Mouse (Mus musculus) NIH3T3 (cell line): ENCODE measurements around the gene Mroh2a.

ENCODE experiments used
- DNase-seq: peaks from one replicate; pipeline ENCODE4 v3.0.0-alpha.2; 2012; ENCODE audit warnings: low read depth

The Mroh2a gene

GRCm38 (mm10) chr1:88291409-88292005, 64.7 kb downstream of the Mroh2a start:
- DNase-seq = no peak

GRCm38 (mm10) chr1:88292057-88292456, 65.3 kb downstream of the Mroh2a start:
- no peak for DNase-seq

DNA sequence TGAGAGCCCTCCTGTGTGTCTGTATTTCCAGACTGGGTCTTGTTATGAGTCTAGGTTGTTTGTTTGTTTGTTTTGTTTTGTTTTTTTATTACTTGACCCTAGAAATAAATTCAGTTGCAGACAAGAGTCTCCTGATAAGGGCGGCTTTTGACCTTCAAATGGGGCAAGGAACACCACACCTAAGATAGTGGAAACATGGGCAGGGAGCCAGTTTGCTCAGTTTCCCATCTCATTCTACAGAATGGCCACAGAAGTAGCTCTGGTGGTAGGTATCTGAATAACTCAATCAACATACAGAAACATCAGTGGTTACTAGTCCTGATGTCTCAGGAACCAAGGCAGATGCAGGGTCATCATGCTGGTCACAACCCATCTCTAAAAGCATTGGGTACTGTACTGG, 67.9 kb downstream of the Mroh2a start:
- no peak for DNase-seq

GRCm38 (mm10) chr1:88296171-88296920, 69.6 kb downstream of the Mroh2a start:
- no peak for DNase-seq

DNA sequence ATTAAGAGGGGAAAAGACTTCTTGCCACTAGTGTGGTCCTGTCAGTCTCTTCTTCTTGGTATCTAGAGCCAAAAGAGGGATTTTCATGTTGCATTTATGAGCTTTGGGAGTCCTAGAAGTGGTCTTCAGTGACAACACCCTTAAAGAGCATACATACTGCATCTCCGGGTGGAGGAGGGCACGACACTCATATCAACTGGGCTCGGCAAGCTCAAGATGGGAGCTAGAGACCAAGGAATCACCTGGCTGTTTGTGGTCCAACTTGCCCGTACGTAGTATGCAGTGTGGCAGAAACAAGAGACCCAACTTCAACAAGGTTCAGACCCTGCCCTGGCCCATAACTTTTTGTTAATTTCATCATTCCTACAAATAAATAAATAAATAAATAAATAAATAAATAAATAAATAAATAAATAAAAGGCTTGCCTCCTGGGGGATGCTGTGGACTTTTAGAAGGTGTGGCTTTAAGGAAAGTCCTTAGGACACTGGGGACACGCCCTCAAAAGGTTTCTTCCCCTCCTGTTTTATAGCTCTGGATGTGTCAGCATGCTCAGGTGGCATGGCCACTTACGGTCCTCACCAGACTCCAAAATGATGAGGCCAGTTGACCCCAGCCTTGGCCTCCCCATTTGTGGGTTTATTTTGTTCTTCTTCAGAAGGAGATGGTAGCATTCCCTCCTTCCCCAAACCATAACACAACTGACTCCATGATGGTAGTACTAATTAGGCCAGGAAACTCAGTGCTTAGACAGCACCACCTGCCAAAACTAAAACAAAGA, 70.9 kb downstream of the Mroh2a start:
- DNase-seq = no peak

DNA sequence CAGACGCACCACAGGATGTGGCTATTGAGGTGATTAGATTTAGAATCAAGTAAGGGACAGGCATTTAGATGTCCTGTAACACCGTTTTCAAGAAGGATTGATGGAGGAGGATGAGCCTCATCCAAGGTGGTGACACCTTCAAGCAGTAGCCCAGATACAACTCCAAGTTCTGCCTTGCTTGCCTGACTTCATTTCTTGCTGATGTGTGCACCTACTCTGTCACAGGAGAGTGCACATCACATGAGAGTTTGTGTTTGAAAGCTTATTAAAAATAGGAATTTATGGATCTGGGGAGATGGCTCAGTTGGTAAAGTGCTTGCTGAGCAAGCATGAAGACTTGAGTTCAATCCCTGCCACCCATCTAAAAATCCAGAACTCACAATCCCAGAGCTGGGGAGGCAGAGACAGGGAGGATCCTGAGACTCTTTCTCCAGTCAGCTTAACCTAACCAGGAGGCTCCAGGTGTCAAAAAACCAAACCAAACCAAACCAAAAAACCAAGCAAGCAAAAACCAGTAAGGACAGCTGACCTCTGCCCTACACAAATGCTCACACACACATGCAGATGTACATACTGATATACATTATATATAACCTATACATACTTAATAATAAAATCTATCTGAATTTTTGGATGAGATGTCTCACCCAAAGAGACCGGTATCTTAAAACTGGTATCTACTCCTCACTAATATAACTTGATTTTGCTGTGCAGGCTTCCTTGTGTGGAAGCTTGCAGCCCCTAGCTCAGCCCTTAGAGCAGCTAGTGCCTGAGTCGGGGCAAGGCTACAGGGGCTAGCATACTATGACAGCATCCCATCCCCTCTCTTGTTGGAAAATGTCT, 72.1 kb downstream of the Mroh2a start:
- DNase-seq = no peak

GRCm38 (mm10) chr1:88299529-88299945, 72.8 kb downstream of the Mroh2a start:
- DNase-seq = no peak

DNA sequence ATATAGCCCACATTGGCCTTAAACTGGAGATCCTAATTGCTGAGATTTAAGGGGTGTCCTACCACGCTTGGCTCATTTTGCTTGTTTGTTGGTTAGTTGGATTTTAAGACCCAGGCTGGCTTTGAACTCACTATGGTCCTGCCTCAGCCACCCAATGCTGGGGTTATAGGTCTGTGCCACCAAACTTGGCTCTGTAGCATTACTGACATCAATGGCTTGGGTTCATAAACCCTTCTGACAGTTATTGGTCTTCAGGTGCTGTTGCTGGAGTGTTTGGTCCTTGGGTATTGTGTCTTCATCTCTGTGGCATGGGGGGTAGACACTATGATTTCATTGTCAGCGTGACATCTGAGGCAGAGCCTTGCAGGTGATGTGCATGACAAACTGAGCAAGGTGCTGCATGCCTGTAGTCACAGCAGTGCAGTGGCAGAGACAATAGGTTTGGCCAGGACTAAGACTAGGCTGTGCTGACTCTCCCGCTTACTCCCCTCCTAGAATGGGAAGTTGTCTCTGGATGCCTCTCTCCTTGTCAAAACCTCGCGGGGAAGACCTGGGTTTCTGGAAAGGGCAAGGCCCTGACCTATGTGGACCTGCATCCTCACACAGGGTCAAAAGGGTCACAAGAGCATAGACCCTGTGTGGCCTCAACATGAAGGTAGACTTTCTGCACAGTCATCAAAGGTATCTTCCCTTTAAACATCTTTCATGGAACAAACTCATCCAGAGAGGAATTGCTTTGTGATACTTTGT, 73.7 kb downstream of the Mroh2a start:
- peak; percentile 3 for DNase-seq

DNA sequence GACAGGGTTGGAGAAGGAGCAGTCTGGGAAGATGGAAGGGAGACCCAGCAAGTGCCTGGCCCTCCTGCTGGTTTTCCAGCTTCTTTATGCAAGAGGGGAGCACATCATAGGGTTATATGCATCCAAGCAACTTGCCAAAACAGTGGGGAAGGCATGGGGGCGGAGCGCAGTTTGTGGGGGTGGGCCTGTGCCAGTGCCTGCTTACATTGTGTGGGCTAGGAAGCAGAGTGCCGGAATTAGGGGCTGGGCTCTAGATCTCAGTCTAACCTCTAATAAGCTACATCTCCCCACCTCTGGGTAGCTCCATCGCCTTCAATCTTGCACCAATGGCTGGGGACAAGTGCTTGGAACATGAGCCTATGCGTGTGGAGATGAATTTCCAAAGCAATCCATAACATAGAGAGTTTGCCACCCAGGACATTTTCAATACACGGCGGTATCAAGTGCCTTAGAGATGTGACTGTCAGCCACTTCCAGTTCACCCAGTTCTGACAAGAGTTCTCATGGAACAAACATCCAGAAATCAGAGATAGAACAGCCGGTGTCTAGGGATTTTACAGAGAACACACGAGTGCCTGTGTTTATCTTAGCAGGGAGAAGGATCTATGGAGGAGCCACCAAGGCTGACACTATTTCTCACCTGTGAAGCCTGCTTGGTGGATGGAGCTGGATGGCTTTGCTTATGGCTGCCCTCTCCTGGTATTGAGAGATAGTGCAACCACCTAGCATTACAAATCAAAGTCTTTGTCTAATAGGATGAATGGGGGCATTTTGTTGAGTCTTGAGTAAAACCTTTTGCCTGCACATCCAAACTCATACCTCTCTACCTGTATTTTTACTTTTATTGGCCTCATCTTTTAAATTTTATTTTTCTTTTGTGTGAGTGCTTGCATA, 74.6 kb downstream of the Mroh2a start:
- DNase-seq = peak; percentile 57

GRCm38 (mm10) chr1:88302057-88302740, 75.4 kb downstream of the Mroh2a start:
- DNase-seq = peak; percentile 2

DNA sequence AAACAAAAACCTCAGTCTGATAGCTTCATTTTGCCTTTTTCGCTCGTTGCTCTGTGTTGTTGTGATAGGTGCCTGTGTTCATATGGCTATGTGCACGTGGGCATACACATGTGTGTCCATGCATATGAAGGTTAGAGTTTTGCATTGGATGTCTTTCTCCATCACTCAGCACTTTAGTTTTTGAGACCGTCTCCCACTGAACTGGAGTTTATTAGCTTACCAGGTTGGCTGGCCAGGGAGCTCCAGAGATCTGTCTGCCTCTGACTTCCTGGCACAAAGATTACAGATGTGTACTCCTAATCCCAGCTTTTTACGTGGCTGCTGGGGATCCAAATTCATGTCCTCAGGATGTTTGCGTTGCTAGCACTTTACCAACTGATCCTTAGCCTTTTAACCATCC, 77.0 kb downstream of the Mroh2a start:
- DNase-seq = no peak

DNA sequence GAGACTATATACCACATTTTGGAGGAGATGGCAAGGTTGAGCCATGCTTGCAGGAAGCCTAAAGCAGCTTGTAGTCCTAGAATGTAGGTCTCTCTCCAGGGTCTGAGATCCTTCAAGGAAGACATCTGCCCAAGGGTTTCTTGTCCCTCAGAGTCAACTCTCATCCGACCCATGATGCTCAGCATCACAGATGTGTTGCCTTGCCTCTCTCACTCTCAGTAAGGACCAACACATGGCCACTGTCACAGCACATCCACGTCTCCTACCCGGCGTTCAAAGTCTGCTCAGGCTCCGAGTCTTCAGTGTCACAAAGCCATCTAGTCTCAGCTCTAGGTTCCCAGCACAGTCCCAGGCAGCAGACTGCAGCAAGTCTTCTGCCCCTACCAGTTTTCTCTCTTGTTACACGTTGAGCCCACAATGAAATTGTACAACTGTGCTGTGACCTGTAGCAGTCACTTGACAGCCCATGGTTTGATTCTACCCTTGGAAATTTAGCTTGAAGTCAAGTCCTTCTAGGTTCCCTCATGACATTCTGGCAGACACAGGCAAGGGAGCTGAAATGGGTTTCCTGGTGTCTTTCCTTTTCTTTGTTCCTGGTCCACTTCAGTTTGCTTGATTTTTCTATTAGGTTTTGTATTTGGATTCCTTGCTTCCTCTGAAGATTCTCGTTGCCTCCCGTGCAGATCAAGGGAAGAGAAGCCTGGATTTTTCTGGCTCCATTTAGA, 77.6 kb downstream of the Mroh2a start:
- DNase-seq = peak; percentile 5

DNA sequence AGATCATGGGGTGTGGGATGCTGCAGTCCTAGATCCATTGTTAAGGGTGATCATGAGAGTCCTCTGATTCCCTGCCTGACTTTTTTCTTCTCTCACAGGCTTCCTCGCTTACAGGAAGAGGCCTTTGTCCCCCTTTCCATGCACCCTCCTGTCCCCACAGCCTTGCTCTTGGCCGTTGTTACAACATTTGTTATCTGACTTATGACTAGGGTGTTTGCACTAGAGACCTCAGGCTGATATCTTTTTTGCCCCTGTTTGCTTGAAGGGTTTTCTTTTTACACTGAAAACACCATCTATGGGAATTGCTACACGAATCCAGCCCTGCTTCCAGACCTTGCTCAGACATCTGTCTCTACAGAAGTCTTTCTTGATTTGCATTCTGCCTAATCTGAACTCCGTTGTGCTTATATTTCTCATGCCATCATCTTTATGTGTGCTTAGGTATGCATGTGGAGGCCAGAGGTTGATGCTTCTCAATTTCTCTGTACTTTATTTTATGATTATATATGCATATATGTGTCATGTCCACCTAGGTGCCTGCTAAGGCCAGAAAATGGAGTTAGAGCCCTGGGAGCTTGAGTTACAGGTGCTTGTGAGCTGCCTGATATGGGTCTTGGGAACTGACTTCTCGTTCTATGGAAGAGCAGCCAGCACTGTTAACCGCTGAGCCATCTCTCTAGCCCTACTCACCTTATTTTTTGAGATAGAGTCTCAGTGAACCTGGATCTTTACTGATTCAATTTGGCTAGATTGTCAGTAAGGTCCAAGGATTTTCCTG, 78.4 kb downstream of the Mroh2a start:
- DNase-seq = peak; percentile 2

GRCm38 (mm10) chr1:88306543-88306942, 79.8 kb downstream of the Mroh2a start:
- peak; percentile 4 for DNase-seq

GRCm38 (mm10) chr1:88307180-88307579, 80.4 kb downstream of the Mroh2a start:
- DNase-seq = no peak

GRCm38 (mm10) chr1:88309020-88309419, 82.2 kb downstream of the Mroh2a start:
- DNase-seq = no peak

DNA sequence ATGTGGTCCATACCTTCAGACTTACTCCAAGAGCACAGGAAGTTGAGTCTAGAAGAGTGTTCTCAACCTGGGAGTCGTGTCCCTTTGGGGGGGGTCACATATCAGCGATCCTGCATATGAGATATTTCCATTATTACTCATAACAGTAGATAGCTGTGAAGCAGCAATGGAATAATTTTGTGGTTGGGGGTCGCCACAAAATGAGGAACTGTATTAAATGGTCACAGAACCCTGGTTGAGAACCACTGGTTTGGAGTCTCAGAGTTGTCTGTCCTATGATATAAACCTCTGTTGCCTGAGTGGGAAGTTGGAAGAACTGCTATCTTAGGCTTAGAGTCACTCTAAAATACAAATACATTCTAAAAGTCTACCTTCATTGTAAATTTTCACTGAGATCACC, 83.1 kb downstream of the Mroh2a start:
- DNase-seq = no peak

DNA sequence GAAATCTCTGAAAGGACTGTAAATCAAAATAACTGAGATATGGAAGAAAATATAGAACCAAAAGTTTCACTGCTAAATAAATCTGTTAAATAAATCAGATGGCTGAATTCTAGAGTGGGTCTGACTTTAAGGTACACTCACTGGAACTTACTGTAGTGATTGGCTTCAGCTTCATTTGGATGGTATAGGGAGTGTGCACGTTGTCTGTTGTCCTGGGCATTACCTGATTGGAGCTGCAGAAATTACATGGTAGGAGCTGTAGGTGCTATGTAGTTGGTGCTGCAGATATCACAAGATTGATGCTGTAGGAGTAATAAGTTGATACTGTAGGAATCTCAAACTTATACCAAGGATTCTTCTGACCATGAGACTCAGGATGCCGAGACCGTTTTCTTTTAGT, 83.6 kb downstream of the Mroh2a start:
- DNase-seq = no peak
